Mouse (Mus musculus): Measurements from ENCODE around the gene Tmem60. TPM values are rescaled to one million over a fixed set of nuclear protein-coding genes. Genes with fewer than 3 reads are reported as not detected.

Tmem60 gene
- polyA plus RNA-seq, 1 experiment from 2014 or later, result 59.0 TPM

DNA sequence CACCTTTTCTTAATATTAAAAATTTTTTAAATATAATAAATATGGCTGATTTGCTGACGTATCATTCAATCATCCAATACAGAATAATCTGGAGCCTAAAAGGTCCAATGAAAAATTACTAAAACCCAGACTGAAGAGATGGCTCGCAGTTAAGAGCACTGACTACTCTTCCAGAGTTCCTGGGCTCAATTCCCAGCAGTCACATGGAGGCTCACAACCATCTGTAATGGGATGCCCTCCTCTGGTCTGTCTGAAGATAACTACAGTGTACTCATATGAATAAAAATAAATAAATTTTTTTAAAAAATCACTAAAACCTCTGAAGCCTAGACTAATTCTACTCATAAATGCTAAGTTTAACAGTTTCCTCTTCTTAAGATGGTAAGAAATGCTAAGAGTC lies 20.1 kb upstream of the Tmem60 start:
- Histone ChIP-seq H3K4me3 (ENCODE audit: low read depth, low read length) (no peak overlapping the region), H3K9me3 (ENCODE audit: control insufficient read depth, low read length) (no peaks in the 10 kb centered on the region), H3K9ac (ENCODE audit: low read depth, low read length) (no peak overlapping the region), H3K4me2 (replicated peaks; ENCODE audit: low read depth, low read length) (no peak overlapping the region), H3K36me3 (ENCODE audit: control insufficient read depth, insufficient read depth, low read length) (no peaks in the 10 kb centered on the region), H3K27me3 (ENCODE audit: control insufficient read depth, insufficient read depth, low read length) (no peaks in the 10 kb centered on the region), H3K27ac (ENCODE audit: low read depth, low read length) (no peak overlapping the region), H3K4me1 (replicated peaks; ENCODE audit: control insufficient read depth, insufficient read depth, low read length) (no peaks in the 10 kb centered on the region)
- WGBS, result 88% methylated on average over 2 of the region's 2 CpGs
- ATAC-seq (ENCODE audit: low FRiP score) (no peak), DNase-seq (ENCODE audit: low spot score) (no peak)

DNA sequence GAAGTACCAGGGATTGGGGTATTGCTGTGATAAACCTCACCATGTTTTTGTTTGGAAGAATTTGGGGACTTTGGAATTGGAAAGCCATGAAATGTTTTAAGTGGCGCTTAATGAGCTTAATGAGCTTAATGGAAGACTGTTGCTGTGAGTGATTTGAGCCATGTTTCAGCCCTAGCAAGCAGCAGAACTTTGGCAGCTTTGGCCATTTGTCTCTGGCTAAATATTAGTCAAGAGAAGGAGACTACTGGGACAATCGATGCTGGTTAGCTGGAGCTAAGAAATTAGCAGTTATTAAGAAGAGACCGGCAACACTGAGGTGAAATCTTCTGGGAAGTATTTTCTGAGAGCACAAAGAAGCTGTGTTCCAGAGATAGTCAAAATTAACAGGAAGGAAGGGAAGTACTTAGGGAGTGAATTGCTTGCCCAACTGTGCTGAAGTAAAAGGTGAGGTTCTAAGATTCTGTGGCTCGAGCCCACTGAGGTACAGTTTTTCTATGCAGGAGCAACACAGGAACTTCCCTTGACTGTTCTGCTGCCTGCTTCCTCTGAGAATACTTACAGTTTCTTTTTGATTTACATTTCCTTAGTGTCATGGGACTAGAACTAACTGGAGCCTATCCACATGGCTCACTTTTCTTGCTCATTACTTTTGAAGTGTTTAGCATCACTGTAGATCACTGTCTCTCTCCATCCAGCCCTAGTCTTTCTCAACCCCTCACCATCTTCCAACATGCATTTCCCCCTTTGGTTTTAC lies 17.6 kb upstream of the Tmem60 start:
- Histone ChIP-seq H3K27ac (ENCODE audit: low read depth, low read length) (no peak overlapping the region), H3K4me2 (replicated peaks; ENCODE audit: low read depth, low read length) (no peak overlapping the region), H3K4me3 (ENCODE audit: low read depth, low read length) (no peak overlapping the region), H3K27me3 (ENCODE audit: control insufficient read depth, insufficient read depth, low read length) (no peaks in the 10 kb centered on the region), H3K9me3 (ENCODE audit: control insufficient read depth, low read length) (no peaks in the 10 kb centered on the region), H3K9ac (ENCODE audit: low read depth, low read length) (no peak overlapping the region), H3K4me1 (replicated peaks; ENCODE audit: control insufficient read depth, insufficient read depth, low read length) (no peaks in the 10 kb centered on the region), H3K36me3 (ENCODE audit: control insufficient read depth, insufficient read depth, low read length) (no peaks in the 10 kb centered on the region)
- DNase-seq (ENCODE audit: low spot score) (no peak), ATAC-seq (ENCODE audit: low FRiP score) (no peak)
- WGBS, result 85% methylated on average over 4 of the region's 4 CpGs

DNA sequence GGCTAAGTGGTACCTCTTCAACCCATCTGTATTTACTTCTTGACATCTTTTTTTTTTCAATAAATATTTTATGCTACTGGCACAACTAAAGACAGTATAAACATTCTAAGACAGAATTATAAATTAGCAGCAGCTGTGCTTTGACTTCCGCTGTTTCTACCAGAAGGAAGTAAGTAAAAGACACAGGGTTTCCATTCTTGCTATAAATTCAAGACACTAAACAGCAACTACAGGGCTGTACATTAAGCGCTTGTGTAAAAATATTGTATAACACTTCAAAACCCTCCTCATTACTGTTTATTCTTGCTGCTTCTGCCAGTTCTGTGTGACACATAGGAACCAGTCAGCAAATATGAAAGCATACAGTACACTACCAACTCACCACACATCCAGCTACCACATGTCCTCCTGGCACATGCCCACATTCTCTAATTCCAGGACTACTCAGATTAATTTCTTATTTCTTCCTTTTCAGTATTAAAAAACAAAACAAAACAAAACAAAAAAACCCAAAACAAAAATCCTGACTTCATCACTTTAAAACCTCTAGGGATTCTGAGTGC lies 16.7 kb upstream of the Tmem60 start:
- Histone ChIP-seq H3K4me3 (ENCODE audit: low read depth, low read length) (no peak overlapping the region), H3K9ac (ENCODE audit: low read depth, low read length) (no peak overlapping the region), H3K27ac (ENCODE audit: low read depth, low read length) (no peak overlapping the region), H3K36me3 (ENCODE audit: control insufficient read depth, insufficient read depth, low read length) (no peaks in the 10 kb centered on the region), H3K9me3 (ENCODE audit: control insufficient read depth, low read length) (no peaks in the 10 kb centered on the region), H3K27me3 (ENCODE audit: control insufficient read depth, insufficient read depth, low read length) (no peaks in the 10 kb centered on the region), H3K4me1 (replicated peaks; ENCODE audit: control insufficient read depth, insufficient read depth, low read length) (no peaks in the 10 kb centered on the region), H3K4me2 (replicated peaks; ENCODE audit: low read depth, low read length) (no peak overlapping the region)
- WGBS, result 98% methylated on average over 2 of the region's 2 CpGs
- ATAC-seq (ENCODE audit: low FRiP score) (no peak), DNase-seq (ENCODE audit: low spot score) (no peak)

- H3K27ac ChIP-seq (ENCODE audit: low read depth, low read length), result no peak overlapping the region
- no peak for ATAC-seq (ENCODE audit: low FRiP score)
- DNase-seq (ENCODE audit: low spot score), result no peak
- 96% methylated on average over 1 of the region's 1 CpGs for whole genome bisulfite sequencing
- H3K4me2 ChIP-seq (replicated peaks; ENCODE audit: low read depth, low read length), result no peak overlapping the region
- H3K4me1 ChIP-seq (replicated peaks; ENCODE audit: control insufficient read depth, insufficient read depth, low read length), result no peaks in the 10 kb centered on the region
- H3K4me3 ChIP-seq (ENCODE audit: low read depth, low read length), result no peak overlapping the region
- no peaks in the 10 kb centered on the region for H3K36me3 ChIP-seq (ENCODE audit: control insufficient read depth, insufficient read depth, low read length)
- no peaks in the 10 kb centered on the region for H3K27me3 ChIP-seq (ENCODE audit: control insufficient read depth, insufficient read depth, low read length)
- no peaks in the 10 kb centered on the region for H3K9me3 ChIP-seq (ENCODE audit: control insufficient read depth, low read length)
- H3K9ac ChIP-seq (ENCODE audit: low read depth, low read length), result no peak overlapping the region
Measured at GRCm38 (mm10) chr5:20873146-20873545, 8.8 kb upstream of the Tmem60 start.

- Histone ChIP-seq H3K27ac (ENCODE audit: low read depth, low read length) (no peak overlapping the region), H3K36me3 (ENCODE audit: control insufficient read depth, insufficient read depth, low read length) (no peaks in the 10 kb centered on the region), H3K27me3 (ENCODE audit: control insufficient read depth, insufficient read depth, low read length) (no peaks in the 10 kb centered on the region), H3K4me2 (replicated peaks; ENCODE audit: low read depth, low read length) (no peak overlapping the region), H3K9ac (ENCODE audit: low read depth, low read length) (no peak overlapping the region), H3K4me1 (replicated peaks; ENCODE audit: control insufficient read depth, insufficient read depth, low read length) (no peaks in the 10 kb centered on the region), H3K4me3 (ENCODE audit: low read depth, low read length) (no peak overlapping the region), H3K9me3 (ENCODE audit: control insufficient read depth, low read length) (no peaks in the 10 kb centered on the region)
- DNase-seq (ENCODE audit: low spot score) (no peak), ATAC-seq (ENCODE audit: low FRiP score) (no peak)
- WGBS, result 82% methylated on average over 1 of the region's 1 CpGs
Measured at GRCm38 (mm10) chr5:20876934-20877426, 5.0 kb upstream of the Tmem60 start.

DNA sequence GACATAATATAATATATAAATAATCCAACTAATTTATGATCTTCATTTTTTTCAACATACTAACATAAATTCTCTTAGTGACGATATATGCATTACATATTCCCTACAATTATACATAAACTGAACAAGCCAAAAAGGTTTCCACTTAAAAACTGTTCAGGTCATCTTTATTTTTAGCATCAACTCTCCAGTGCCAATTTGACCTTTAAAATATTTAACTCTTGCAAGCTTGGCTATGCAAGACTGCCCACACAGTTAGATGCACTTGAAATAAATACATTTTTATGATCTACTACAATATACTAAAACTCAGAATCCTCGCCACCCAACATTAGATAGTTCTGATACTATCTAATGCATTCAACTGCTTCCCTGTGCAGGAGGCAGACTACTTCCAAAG lies 1.6 kb upstream of the Tmem60 start:
- DNase-seq (ENCODE audit: low spot score), result no peak
- Histone ChIP-seq H3K9ac (ENCODE audit: low read depth, low read length) (no peak overlapping the region), H3K27ac (ENCODE audit: low read depth, low read length) (no peak overlapping the region), H3K4me1 (replicated peaks; ENCODE audit: control insufficient read depth, insufficient read depth, low read length) (no peaks in the 10 kb centered on the region), H3K4me2 (replicated peaks; ENCODE audit: low read depth, low read length) (peak overlapping the region; percentile 54), H3K9me3 (ENCODE audit: control insufficient read depth, low read length) (no peaks in the 10 kb centered on the region), H3K27me3 (ENCODE audit: control insufficient read depth, insufficient read depth, low read length) (no peaks in the 10 kb centered on the region), H3K4me3 (ENCODE audit: low read depth, low read length) (peak overlapping the region; percentile 85; the same call in 1 of the 2 replicates), H3K36me3 (ENCODE audit: control insufficient read depth, insufficient read depth, low read length) (no peaks in the 10 kb centered on the region)
- ATAC-seq (ENCODE audit: low FRiP score), result no peak
- 82% methylated on average over 2 of the region's 2 CpGs for WGBS

DNA sequence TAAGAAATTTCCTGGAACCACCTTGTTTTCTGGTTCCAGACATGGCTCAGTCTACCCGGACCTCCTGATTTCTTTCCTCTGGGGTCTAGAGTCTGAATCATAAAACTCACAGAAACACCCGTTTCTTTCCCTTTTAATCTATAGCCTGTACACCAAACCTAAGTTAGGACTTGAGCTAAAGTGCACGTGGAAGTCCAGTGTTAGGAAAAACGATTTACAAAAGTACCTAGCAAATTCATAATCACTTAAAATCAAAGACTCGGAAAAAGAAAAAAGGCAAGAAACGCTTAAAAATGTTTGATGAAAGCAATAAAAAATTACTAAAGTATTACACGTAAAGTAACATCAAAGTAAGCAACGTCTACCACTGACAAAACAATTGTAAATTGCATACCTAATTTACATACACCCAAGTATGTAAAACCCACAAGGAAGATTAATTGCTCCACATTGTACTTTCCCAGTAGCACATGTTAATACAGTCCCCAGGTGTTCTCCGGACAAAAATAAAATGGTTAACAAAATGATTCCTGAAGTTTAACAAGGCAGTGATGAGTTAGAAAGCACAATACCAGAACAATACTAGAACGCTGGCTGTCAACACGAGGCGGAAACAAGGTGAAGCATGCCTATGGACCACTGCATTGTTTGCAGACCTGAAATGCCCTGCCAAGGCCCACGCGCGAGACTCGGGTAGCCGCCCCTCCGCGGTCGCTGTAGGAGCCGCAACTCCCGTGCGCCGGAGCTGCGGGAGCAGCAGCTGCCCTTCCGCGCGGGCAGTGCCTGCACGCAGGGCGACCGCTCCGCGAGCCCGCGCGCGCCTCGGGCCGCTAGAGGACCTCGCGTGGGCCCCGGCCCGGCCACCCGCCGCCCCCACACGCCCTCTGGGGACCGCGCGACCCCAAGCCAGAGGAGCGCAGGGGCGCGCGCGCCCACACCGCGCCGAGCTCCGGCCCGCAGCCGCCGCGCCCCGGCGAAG lies 905 bp upstream of the Tmem60 start:
- DNase-seq (ENCODE audit: low spot score) (peak; percentile 68), ATAC-seq (ENCODE audit: low FRiP score) (no peak; the same call in 1 of the 2 replicates)
- H3K4me2 ChIP-seq (replicated peaks; ENCODE audit: low read depth, low read length), result peak overlapping the region; percentile 54
- H3K27me3 ChIP-seq (ENCODE audit: control insufficient read depth, insufficient read depth, low read length), result no peaks in the 10 kb centered on the region
- no peaks in the 10 kb centered on the region for H3K36me3 ChIP-seq (ENCODE audit: control insufficient read depth, insufficient read depth, low read length)
- H3K9ac ChIP-seq (ENCODE audit: low read depth, low read length), result peak overlapping the region; percentile 84
- 4% methylated on average over 35 of the region's 64 CpGs for WGBS
- H3K4me3 ChIP-seq (ENCODE audit: low read depth, low read length), result peak overlapping the region; percentile 85
- no peaks in the 10 kb centered on the region for H3K4me1 ChIP-seq (replicated peaks; ENCODE audit: control insufficient read depth, insufficient read depth, low read length)
- H3K9me3 ChIP-seq (ENCODE audit: control insufficient read depth, low read length), result no peaks in the 10 kb centered on the region
- peak overlapping the region; percentile 96 for H3K27ac ChIP-seq (ENCODE audit: low read depth, low read length)

DNA sequence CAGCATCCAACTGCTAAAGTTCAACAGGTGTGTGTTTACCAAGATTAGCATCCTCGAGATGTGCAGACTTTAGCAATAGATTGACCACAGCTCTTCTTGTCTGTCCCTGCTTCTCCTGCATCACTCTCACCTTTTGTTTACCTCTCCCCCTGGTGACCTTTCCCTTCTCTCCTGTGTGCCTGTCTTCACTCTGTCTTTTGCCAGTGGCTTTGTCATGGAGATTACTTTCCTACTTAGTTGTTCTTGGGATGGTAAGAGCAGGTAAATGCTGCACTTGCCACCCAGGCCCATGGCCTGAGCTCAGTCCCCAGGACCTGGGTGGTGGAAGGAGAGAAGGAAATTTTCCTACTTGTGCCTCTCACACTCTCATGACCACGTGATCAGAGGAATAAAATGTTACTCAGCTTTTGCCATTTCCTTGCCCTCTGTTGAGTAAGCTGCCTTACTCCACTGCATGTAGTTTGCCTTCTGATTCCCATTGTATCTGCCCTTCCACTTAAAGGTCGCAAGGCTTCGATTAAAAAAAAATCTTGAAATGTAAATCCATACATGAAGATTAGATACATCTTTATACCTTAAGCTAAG lies 2.1 kb downstream of the Tmem60 start:
- no peaks in the 10 kb centered on the region for H3K27me3 ChIP-seq (ENCODE audit: control insufficient read depth, insufficient read depth, low read length)
- H3K36me3 ChIP-seq (ENCODE audit: control insufficient read depth, insufficient read depth, low read length), result no peaks in the 10 kb centered on the region
- ATAC-seq (ENCODE audit: low FRiP score) (no peak), DNase-seq (ENCODE audit: low spot score) (no peak)
- no peak overlapping the region for H3K27ac ChIP-seq (ENCODE audit: low read depth, low read length)
- H3K4me2 ChIP-seq (replicated peaks; ENCODE audit: low read depth, low read length), result no peak overlapping the region
- H3K9me3 ChIP-seq (ENCODE audit: control insufficient read depth, low read length), result no peaks in the 10 kb centered on the region
- no peaks in the 10 kb centered on the region for H3K4me1 ChIP-seq (replicated peaks; ENCODE audit: control insufficient read depth, insufficient read depth, low read length)
- H3K9ac ChIP-seq (ENCODE audit: low read depth, low read length), result no peak overlapping the region
- 82% methylated on average over 4 of the region's 4 CpGs for WGBS
- no peak overlapping the region for H3K4me3 ChIP-seq (ENCODE audit: low read depth, low read length)
